ENCODE assay signal across 1 mouse cellular context in the genomic region with DNA sequence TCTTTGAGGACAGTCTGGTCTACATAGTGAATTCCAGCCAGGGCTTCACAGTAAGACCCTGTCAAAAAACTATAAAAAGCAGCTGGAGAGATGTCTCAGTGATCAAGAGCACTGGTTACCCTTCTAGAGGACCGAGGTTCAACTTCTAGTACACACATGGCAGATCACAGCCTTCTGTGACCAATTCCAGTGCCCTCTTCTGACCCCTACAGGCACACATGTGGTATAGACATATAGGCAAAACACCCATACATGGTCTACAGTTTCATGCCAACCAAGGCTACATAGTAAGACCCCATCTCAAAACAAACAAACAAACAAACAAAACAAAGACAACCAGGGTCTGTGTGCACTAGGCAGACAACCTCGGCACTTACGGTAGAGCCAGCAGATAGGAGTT.
A peak's percentile ranks its signal among the peaks of the same experiment; 100 is the strongest.
TF ChIP-seq lines count a peak whose summit lies in the region.

No protein-coding gene starts in this region.

TF ChIP-seq in MEL, 35 proteins besides CTCF, POLR2A, EP300 and RAD21:
- TF ChIP-seq NRF1 (IDR thresholded peaks at IDR 0.05; ENCODE audit: insufficient read depth, low read depth, low read length, poor library complexity, severe bottlenecking), result no peak
- TF ChIP-seq POLR2AphosphoS5 (IDR thresholded peaks at IDR 0.05; ENCODE audit: borderline replicate concordance, low read depth, low read length), result no peak
- no peak for TF ChIP-seq JUND (IDR thresholded peaks at IDR 0.05; ENCODE audit: low read depth, low read length)
- TF ChIP-seq MYC (IDR thresholded peaks at IDR 0.05; ENCODE audit: low read depth, low read length), result peak; percentile 72
- no peak for TF ChIP-seq ZNF384 (IDR thresholded peaks at IDR 0.05; ENCODE audit: low read depth, low read length)
- TF ChIP-seq ETS1 (IDR thresholded peaks at IDR 0.05; ENCODE audit: low read depth, low read length), result no peak
- no peak for TF ChIP-seq ZMIZ1 (IDR thresholded peaks at IDR 0.05; ENCODE audit: low read depth, low read length)
- TF ChIP-seq SMC3 (IDR thresholded peaks at IDR 0.05; ENCODE audit: low read depth, low read length), result peak; percentile 48
- TF ChIP-seq SIN3A (IDR thresholded peaks at IDR 0.05; ENCODE audit: low read length), result 0 out of 2 replicates have a peak, but pooled peaks have one; percentile 29
- TF ChIP-seq MAZ (IDR thresholded peaks at IDR 0.05; ENCODE audit: low read depth, low read length), result no peak
- no peak for TF ChIP-seq POLR2AphosphoS2 (IDR thresholded peaks at IDR 0.05; ENCODE audit: low read length)
- no peak for TF ChIP-seq USF2 (IDR thresholded peaks at IDR 0.05; ENCODE audit: borderline replicate concordance in 1 of 2, insufficient read depth in 1 of 2, low read depth in 1 of 2, low read length in 2 of 2)
- no peak for TF ChIP-seq TAL1 (IDR thresholded peaks at IDR 0.05; ENCODE audit: low read length)
- no peak for TF ChIP-seq RCOR1 (IDR thresholded peaks at IDR 0.05; ENCODE audit: low read depth, low read length)
- no peak for TF ChIP-seq CHD2 (IDR thresholded peaks at IDR 0.05; ENCODE audit: low read length)
- no peak for TF ChIP-seq ZKSCAN1 (IDR thresholded peaks at IDR 0.05; ENCODE audit: low read depth, low read length)
- peak; percentile 35; the same call in 1 of the 2 replicates for TF ChIP-seq MAX (IDR thresholded peaks at IDR 0.05; ENCODE audit: low read length)
- no peak for TF ChIP-seq MEF2A (IDR thresholded peaks at IDR 0.05; ENCODE audit: extremely low read depth, insufficient replicate concordance, low read depth, low read length, poor library complexity, severe bottlenecking)
- no peak for TF ChIP-seq E2F4 (IDR thresholded peaks at IDR 0.05; ENCODE audit: borderline replicate concordance, low read depth, low read length)
